Mouse (Mus musculus) lung, embryonic 14.5 days (tissue): Measurements from ENCODE around the gene Gm4881. TPM values are rescaled to one million over a fixed set of nuclear protein-coding genes. Genes with fewer than 3 reads are reported as not detected.
A peak's percentile ranks its signal among the peaks of the same experiment; 100 is the strongest.

ENCODE experiments used
- ATAC-seq: fragments of 200-750 bp; cut with Nextera tagmentation; 2 replicates; pipeline ENCODE4 v1.8.0; 2017; ENCODE audit warnings: mild to moderate bottlenecking, moderate TSS enrichment, moderate library complexity; ENCODE audit not compliant: insufficient read depth
- DNase-seq: peaks from one replicate; pipeline ENCODE4 v3.0.0-alpha.2; 2015
- H3K27ac ChIP-seq: fragments of 300-500 bp; sonication (generic); 2 replicates; pipeline ENCODE4 v1.5.1; 2014; ENCODE audit warnings: low read depth, mild to moderate bottlenecking, moderate library complexity
- H3K27me3 ChIP-seq: fragments of 300-500 bp; sonication (generic); 2 replicates; pipeline ENCODE4 v1.6.1; 2014; ENCODE audit warnings: low read length, control low read depth; ENCODE audit not compliant: insufficient read depth
- H3K36me3 ChIP-seq: fragments of 300-500 bp; sonication (generic); 2 replicates; pipeline ENCODE4 v1.6.1; 2014; ENCODE audit warnings: control low read depth; ENCODE audit not compliant: insufficient read depth
- H3K4me1 ChIP-seq: fragments of 300-500 bp; sonication (generic); 2 replicates; pipeline ENCODE4 v1.6.1; 2014; ENCODE audit warnings: antibody characterized with exemption, control low read depth; ENCODE audit not compliant: insufficient read depth
- H3K4me2 ChIP-seq: fragments of 300-500 bp; sonication (generic); 2 replicates; pipeline ENCODE4 v1.6.1; 2014; ENCODE audit warnings: mild to moderate bottlenecking
- H3K4me3 ChIP-seq: fragments of 300-500 bp; sonication (generic); 2 replicates; pipeline ENCODE4 v1.5.1; 2014; ENCODE audit warnings: low read depth, low read length
- H3K9ac ChIP-seq: fragments of 300-500 bp; sonication (generic); 2 replicates; pipeline ENCODE4 v1.6.1; 2014
- H3K9me3 ChIP-seq: fragments of 300-500 bp; sonication (generic); 2 replicates; pipeline ENCODE4 v1.6.1; 2016; ENCODE audit warnings: low read depth, low read length, control low read depth
- CTCF ChIP-seq: IDR thresholded peaks from 2 replicates; pipeline ENCODE4 v1.5.1; 2016; ENCODE audit warnings: antibody characterized with exemption, low read depth
- WGBS: fragments of 180-500 bp; shearing (Covaris S2); extraction: QIAGEN DNeasy Blood & Tissue Kit; methylation state at CpG from one replicate; pipeline ENCODE4 v1.1.7; 2014; 5-methylcytosine and 5-hydroxymethylcytosine counted together
- polyA plus RNA-seq: library from polyadenylated mRNA; unstranded; fragments of >200 nt; fragmentation: Nextera tagmentation; extraction: Ambion mirVana; gene quantifications from 2 replicates; pipeline ENCODE4 v1.2.1, GENCODE M21; 2014

Gm4881 gene
- polyA plus RNA-seq, 1 experiment from 2014 or later: not detected

DNA sequence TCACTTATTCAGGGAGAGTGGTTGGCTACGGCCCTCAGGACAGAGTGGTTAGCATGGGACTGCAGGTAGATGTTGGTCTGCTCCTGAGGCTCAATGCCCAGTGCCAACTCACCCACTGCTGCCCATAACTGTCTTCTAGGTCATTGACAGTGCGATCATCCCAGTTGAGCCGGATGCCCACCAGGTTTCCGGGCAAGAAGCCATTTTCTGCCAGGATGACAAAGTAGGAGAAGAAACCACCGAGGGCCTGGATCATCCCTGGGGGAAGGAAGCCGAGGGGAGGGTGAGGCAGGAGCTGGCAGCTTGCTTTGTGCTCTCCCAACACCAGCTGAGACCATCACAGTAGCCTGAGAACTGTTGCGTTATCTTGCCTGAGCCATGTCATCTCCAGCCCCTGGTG, 36.1 kb upstream of the Gm4881 start:
- H3K36me3 ChIP-seq: no peaks in the 10 kb centered on the region
- H3K27ac ChIP-seq: no peak overlapping the region
- no peak for TF ChIP-seq CTCF
- no peak overlapping the region for H3K9ac ChIP-seq
- H3K4me1 ChIP-seq: no peaks in the 10 kb centered on the region
- 75% methylated on average over 7 of the region's 7 CpGs for WGBS
- H3K4me2 ChIP-seq: no peak overlapping the region
- no peak overlapping the region for H3K4me3 ChIP-seq
- H3K9me3 ChIP-seq: no peaks in the 10 kb centered on the region
- no peaks in the 10 kb centered on the region for H3K27me3 ChIP-seq
- ATAC-seq: no peak
- no peak for DNase-seq

DNA sequence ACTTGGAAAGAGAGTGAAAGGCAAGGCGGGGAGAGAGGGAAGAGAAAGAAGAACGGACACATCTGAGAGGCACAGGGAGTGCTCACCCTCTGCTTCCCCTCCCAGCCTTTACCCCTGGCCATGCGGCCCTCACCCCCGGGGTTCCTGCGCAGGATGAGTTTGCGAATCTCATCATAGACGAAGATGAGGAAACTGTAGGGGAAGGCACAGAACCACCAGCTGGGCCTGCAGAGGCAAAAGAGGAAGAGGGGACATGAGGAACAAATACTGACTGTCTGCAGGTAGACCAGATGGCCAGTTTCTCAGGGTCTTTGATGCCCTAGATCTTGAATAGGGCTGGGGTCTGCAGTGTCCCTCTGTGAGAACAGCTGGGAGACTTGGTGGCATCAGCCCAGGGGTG, 34.5 kb upstream of the Gm4881 start:
- 77% methylated on average over 7 of the region's 7 CpGs for WGBS
- Histone ChIP-seq H3K4me2 (no peak overlapping the region), H3K4me1 (no peaks in the 10 kb centered on the region), H3K9ac (no peak overlapping the region), H3K36me3 (no peaks in the 10 kb centered on the region), H3K9me3 (no peaks in the 10 kb centered on the region), H3K27ac (no peak overlapping the region), H3K27me3 (no peaks in the 10 kb centered on the region), H3K4me3 (no peak overlapping the region)
- DNase-seq: no peak
- no peak for TF ChIP-seq CTCF
- ATAC-seq: no peak

DNA sequence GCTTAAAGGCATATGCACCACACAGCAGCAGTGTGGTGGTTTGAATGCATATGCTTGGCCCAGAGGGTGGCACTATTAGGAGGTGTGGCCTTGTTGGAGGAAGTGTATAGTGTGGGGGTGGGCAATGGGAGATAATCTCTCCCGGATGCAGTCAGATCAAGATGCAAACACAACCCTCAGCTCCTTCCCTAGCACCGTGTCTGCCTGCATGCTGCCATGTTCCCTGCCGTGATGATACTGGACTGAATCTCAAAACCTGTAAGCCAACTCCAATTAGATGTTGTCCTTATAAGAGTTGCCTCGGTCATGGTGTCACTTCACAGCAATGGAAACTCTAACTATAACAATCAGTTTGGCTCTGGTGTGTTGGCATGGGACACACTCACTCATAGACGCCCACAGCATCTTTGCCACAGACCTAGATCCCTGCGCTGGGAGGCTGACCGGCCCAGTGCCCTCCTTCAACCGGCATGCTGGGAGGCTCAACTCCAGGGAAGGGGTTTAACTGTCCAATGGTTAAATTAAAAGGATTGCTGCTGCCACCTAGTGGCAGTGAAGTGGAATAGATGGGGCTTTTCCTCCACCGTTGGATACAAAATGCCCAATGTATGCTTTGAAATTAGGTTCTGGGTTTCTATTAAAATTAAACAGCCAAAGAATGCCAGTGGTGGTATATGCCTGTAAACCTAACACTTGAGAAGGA, 30.8 kb upstream of the Gm4881 start:
- DNase-seq (peak; percentile 80), ATAC-seq (no peak)
- Histone ChIP-seq H3K9ac (no peak overlapping the region), H3K27me3 (no peaks in the 10 kb centered on the region), H3K4me1 (0 out of 2 replicates have a peak, but pooled peaks cover 3% of the 10 kb centered on the region), H3K36me3 (0 out of 2 replicates have a peak, but pooled peaks cover 2% of the 10 kb centered on the region), H3K9me3 (no peaks in the 10 kb centered on the region), H3K27ac (no peak overlapping the region), H3K4me2 (no peak overlapping the region), H3K4me3 (no peak overlapping the region)
- TF ChIP-seq CTCF: peak; percentile 74
- WGBS: 28% methylated on average over 9 of the region's 9 CpGs

DNA sequence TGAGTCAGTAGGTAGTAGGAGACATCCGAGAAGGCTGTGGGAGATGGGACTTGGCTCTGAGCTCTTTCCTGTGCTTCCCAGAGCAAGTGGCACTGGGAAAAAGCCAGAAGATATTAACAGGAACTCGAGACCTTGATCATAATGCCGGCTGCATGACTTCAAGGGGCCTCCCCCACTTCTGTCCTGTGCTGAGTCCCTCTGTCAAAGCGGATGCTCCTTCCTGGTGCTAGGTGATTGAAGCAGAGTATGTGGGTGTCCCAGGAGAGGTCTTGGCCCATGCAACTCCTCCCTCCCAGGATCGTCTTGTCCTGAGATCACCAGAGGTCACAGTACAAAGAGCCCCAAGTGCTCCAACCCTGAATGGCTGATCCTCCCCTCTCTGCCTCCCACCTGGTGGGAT, 29.6 kb upstream of the Gm4881 start:
- Histone ChIP-seq H3K36me3 (peaks cover 11% of the 10 kb centered on the region; the same call in 1 of the 2 replicates), H3K4me1 (0 out of 2 replicates have a peak, but pooled peaks cover 3% of the 10 kb centered on the region), H3K27ac (no peak overlapping the region), H3K27me3 (no peaks in the 10 kb centered on the region), H3K9ac (no peak overlapping the region), H3K4me2 (no peak overlapping the region), H3K9me3 (no peaks in the 10 kb centered on the region), H3K4me3 (no peak overlapping the region)
- TF ChIP-seq CTCF: no peak
- 63% methylated on average over 5 of the region's 5 CpGs for WGBS
- DNase-seq (no peak), ATAC-seq (no peak)

DNA sequence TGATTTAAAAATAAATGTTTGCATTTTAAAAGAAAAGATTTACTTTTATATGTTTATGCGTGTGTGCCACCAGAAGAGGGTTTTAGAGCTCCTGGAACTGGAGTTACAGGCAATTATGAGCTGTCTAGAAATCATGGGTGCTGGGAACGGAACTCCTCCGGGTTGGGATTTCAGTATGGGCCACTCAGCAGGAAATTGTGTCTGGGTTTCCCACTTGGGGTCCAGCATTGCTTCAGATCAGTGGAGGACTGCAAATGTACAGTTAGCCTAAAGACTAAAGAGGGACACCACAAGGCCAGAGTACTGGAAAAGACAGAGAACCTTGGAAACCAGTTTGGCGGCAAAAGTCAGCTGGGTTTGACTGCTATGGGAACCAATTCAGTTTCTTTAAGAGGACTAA, 28.9 kb upstream of the Gm4881 start:
- 81% methylated on average over 4 of the region's 4 CpGs for WGBS
- H3K9ac ChIP-seq: no peak overlapping the region
- no peak for DNase-seq
- H3K9me3 ChIP-seq: no peaks in the 10 kb centered on the region
- H3K4me1 ChIP-seq: 0 out of 2 replicates have a peak, but pooled peaks cover 3% of the 10 kb centered on the region
- H3K36me3 ChIP-seq: peaks cover 11% of the 10 kb centered on the region; the same call in 1 of the 2 replicates
- H3K4me3 ChIP-seq: no peak overlapping the region
- no peak for ATAC-seq
- no peak for TF ChIP-seq CTCF
- no peak overlapping the region for H3K4me2 ChIP-seq
- H3K27ac ChIP-seq: no peak overlapping the region
- H3K27me3 ChIP-seq: no peaks in the 10 kb centered on the region

DNA sequence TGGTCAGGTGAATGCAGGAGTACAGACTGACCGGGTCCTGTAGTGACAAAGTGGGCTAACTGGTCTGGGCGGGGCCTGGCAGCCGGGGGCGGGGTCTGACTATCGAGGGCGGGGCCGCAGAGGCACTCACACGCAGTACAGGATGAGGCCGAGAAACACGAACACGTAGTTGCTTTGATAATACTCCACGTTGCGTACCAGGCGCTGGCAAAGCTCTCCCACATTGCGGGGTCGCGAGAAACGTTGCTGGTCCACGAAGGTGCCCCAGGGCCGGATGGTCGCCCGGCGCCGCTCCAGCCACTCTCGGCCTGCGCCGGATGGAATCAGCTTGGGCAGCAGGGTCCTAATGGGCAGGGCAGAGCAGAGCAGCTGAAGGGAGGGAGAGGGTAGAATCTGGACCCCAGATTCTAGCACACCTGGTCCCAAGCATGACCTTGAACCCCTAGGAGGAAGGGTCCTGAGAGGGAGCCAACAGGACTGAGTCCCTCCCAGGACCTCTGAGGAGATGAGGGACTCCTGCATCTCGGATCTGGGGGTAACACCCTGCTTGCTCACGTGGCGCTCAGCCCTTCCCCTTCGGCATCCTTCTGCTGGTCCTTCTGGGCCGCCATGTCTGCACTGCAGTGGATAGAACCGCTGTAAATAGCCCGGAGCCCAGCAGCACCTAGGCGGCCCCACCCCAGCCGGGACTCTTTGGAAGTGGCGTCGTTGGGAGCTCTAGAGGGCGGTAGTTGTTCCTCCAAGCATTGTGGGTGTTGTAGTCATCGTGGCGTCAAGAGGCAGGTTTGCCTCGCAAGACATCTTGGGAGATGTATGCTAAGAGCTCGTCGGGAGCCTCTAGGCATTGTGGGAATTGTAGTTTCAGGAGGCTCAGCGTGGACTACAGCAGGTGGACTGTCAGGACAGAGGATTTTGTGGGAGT, 27.9 kb upstream of the Gm4881 start, which contains the start of gene Rabac1:
Gene Rabac1 (minus strand): TSS at position 783 of the 922 bp plus-strand sequence.
- Histone ChIP-seq H3K9ac (peak within 1 kb of the TSS; percentile 75), H3K4me3 (peak within 1 kb of the TSS; percentile 77), H3K4me2 (peak within 1 kb of the TSS; percentile 81), H3K36me3 (peaks cover 11% of the 10 kb centered on the region; the same call in 1 of the 2 replicates), H3K9me3 (no peaks in the 10 kb centered on the region), H3K27me3 (no peaks in the 10 kb centered on the region), H3K27ac (peak within 1 kb of the TSS; percentile 75), H3K4me1 (0 out of 2 replicates have a peak, but pooled peaks cover 3% of the 10 kb centered on the region)
- peak; percentile 93 for ATAC-seq
- DNase-seq: peak; percentile 96
- under 1% methylated on average over 45 of the region's 45 CpGs for WGBS
- peak; percentile 52 for TF ChIP-seq CTCF
